Mouse (Mus musculus): ENCODE data around the gene Orai2.

DNA sequence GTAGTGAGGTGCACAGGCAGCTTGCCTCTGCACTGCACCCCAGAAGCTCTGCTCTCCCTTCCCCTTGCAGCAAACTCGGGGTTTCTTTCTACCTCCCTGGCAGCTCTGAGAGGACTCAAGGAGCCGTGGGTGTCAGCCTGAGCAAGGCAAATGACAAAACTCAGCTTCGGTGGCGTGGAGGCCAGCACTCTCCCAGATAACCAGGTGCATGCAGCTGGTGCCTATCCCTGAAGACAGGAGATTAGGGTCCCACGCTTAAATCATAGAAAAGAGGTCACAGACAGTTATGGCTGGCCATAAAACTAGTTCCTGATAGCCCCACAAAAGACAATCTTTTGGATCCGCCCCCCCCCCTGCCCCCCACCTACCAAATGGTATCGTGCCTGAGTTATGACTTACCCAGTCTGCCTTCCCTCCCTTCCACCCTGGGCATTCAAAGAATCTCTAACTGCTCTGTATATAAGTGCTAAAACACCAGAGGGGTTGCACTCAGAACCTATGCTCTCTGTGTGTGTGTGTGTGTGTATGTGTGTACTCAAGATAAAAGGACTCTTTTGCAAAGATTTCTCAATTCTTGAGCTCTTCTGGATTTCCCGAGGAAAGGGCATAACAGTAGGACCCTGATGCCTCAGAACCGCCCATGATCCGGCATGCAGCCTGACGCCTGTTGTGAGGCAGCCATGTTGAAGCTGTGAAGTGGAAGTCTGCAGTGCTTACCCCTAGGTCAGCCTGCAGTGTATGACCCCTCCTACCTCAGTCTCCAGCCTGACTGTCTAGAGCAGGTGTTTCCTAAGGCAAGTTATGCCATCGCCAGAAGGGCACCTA lies 25.7 kb downstream of the Orai2 start:
- TF ChIP-seq HCFC1 (IDR thresholded peaks at IDR 0.05; ENCODE audit: borderline replicate concordance, insufficient read depth, low read length) (no peak), ZC3H11A (IDR thresholded peaks at IDR 0.05; ENCODE audit: borderline replicate concordance, low read depth, low read length) (no peak)

All from ES-E14 (cell line).